Mouse (Mus musculus) liver, adult (tissue): ENCODE data around the gene Slc22a20.

Experiments
- GATA4 ChIP-seq: IDR thresholded peaks from 2 replicates; pipeline ENCODE4 v1.6.1; 2014; ENCODE audit warnings: mild to moderate bottlenecking, low read length; ENCODE audit not compliant: insufficient replicate concordance

Gene Slc22a20

DNA sequence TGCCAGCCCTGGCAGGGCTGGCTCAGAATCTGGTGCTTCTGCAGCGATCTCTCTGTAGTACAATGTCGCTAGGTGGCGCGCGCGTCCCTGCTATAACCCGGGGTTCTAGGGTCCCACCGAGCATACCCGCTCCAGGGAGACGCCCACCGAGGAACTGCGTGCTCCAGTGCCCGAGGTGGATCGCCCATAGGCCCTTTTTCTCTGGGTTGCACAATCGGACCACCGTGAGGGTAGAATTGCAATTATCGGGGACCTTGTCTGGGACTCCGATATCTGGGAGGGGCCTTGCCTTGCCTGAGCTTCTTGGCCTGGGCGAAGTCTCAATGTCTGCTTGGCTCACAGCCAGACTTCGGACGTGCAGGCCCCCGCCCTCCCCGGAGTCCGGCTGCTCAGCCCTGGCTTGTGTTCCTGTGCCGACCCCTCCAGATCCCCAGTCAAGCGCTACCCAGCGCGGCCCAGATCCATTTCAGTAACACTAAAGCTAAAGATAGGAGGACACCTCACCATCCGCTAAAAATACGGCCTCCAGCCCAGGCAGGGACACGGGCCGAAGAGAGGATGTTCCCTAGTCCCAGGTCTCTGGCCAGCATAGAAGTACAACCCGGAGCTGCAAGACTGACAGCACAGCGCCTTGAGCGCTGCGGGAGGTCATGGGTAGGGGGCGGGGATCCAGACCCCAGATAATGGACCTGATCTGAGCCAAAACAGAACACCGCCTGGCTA lies 61.8 kb downstream of the Slc22a20 start:
- no peak for TF ChIP-seq GATA4

DNA sequence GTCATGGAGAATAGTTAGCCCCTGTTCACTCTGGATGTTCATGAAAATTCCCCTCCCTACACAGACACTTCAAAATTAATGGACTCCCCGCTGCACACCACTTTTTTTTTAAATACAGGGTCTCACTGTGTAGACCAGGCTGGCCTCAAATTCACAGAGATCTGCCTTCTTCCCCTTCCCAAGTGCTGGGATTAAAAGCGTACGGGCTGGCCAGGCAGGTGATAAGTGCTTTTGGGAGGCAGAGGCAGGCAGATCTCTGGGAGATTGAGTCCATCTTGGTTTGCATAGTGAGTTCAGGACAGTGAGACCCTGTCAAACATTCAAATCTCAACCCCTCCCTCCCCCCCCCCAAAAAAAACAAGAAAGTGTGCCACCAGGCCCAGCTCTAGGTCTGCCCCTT lies 63.0 kb downstream of the Slc22a20 start:
- TF ChIP-seq GATA4, result no peak

DNA sequence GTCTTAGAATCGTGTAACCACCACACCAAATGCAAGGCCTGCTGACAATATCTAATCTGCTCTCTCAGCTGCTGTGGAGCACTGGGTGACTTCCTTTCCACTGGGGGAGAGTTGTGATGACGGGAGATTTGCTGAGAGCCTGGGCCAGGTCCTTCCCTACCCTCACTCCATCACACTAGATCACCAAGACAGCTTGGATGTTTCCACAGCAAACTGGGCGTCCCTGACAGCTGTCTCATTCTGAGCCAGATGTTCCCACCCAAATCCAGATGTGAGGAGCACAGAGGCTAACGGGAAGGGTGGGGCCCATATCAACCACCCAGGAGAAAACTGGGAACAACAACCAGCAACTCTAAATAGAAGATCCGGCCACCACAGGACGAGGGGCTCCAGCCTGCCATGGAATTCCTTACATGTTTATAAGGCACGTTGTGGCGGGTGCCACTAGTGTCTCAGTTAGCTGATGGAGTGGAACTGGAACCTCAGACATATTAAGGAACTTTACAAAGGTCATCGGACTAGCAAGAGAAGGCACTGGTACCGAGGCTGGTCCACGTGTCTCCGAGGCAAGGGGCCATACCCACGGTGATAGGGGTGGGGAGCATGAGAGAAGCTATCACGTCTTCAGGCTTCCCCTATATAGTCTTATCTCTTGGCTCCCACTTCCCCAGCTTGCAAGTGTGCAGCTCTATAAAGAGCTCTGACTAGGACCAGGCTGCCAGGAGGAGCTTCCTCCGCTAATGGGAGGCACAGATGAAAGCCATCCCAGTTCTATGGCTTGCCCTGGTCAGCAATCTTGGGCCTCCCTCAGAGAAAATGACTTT lies 63.6 kb downstream of the Slc22a20 start:
- no peak; the same call in 1 of the 2 replicates for TF ChIP-seq GATA4

DNA sequence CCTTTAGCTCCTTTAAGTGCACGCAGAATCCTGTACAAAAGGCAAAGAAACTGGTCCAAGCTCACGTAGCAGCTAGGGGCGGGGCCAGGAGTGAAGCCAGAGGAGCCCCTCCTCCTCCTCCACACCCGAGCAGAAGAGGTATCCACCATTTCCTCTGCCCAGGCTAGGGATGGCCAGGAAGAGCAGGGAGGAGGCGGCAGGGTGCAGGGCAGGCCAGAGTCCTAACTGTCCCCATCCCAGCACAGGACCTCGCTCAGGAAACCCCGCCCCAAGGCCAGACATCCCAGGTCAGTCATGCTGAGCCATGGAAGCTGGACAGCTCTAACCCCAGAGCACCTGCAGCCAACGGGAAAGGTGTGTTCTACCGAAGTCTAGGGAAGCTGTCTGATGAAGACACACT lies 64.2 kb downstream of the Slc22a20 start:
- TF ChIP-seq GATA4, result no peak; the same call in 1 of the 2 replicates
